Mouse (Mus musculus): ENCODE data around the gene Krtap9-5. TPM values are rescaled to one million over a fixed set of nuclear protein-coding genes. Genes with fewer than 3 reads are reported as not detected.

Gene Krtap9-5
- total RNA-seq (2021), result not detected

- no peak for DNase-seq
Observed at GRCm38 (mm10) chr11:99948175-99948574, at the start of gene Krtap9-5. Gene Krtap9-5 (plus strand): TSS chr11:99948475.

- DNase-seq, result no peak
Observed at GRCm38 (mm10) chr11:99907620-99908019, 40.7 kb upstream of the Krtap9-5 start, which contains the start of gene Krtap31-1. Gene Krtap31-1 (plus strand): TSS chr11:99907920.

- DNase-seq, result no peak
Observed at GRCm38 (mm10) chr11:99914451-99914850, 33.8 kb upstream of the Krtap9-5 start, which contains the start of gene Gm11565. Gene Gm11565 (plus strand): TSS chr11:99914751.

GRCm38 (mm10) chr11:99935991-99936390 is 12.3 kb upstream of the Krtap9-5 start, which contains the start of gene Krtap31-2:
Gene Krtap31-2 (plus strand): TSS chr11:99936291.
- no peak for DNase-seq

GRCm38 (mm10) chr11:99937751-99938264 is 10.5 kb upstream of the Krtap9-5 start:
- DNase-seq, result no peak

- no peak for DNase-seq
Observed at GRCm38 (mm10) chr11:99964213-99964612, 15.9 kb downstream of the Krtap9-5 start.

GRCm38 (mm10) chr11:99965961-99966360 is 17.7 kb downstream of the Krtap9-5 start:
- DNase-seq, result no peak

- no peak for DNase-seq
Observed at GRCm38 (mm10) chr11:99978953-99979352, 30.7 kb downstream of the Krtap9-5 start, which contains the start of gene Krtap29-1. Gene Krtap29-1 (minus strand): TSS chr11:99979053.

GRCm38 (mm10) chr11:99982731-99983130 is 34.5 kb downstream of the Krtap9-5 start:
- DNase-seq, result no peak

GRCm38 (mm10) chr11:99983442-99983841 is 35.2 kb downstream of the Krtap9-5 start:
- no peak for DNase-seq

- no peak for DNase-seq
Observed at GRCm38 (mm10) chr11:99985291-99986092, 37.2 kb downstream of the Krtap9-5 start.

- DNase-seq, result no peak
Observed at GRCm38 (mm10) chr11:99986180-99986647, 37.9 kb downstream of the Krtap9-5 start, which contains the start of gene Krtap16-1. Gene Krtap16-1 (minus strand): TSS chr11:99986597.

GRCm38 (mm10) chr11:99988530-99988929 is 40.3 kb downstream of the Krtap9-5 start:
- DNase-seq, result no peak

GRCm38 (mm10) chr11:99989881-99990405 is 41.7 kb downstream of the Krtap9-5 start:
- DNase-seq, result no peak

GRCm38 (mm10) chr11:99990571-99990970 is 42.3 kb downstream of the Krtap9-5 start:
- no peak for DNase-seq

- no peak for DNase-seq
Observed at GRCm38 (mm10) chr11:99993620-99994383, 45.5 kb downstream of the Krtap9-5 start, which contains the start of gene Krtap17-1. Gene Krtap17-1 (minus strand): TSS chr11:99993994.

GRCm38 (mm10) chr11:99994384-99994661 is 46.0 kb downstream of the Krtap9-5 start:
- DNase-seq, result no peak

GRCm38 (mm10) chr11:99999091-99999490 is 50.8 kb downstream of the Krtap9-5 start:
- no peak for DNase-seq

Measured in heart, postnatal 4 days (tissue).